Mouse (Mus musculus) liver, adult 2 months (tissue): ENCODE data around the gene Actn1.

ENCODE experiments used
- CTCF ChIP-seq: fragments of 200-500 bp; IDR thresholded peaks from 2 replicates; pipeline ENCODE4 v1.5.1; 2011; ENCODE audit warnings: low read depth, low read length, control low read depth
- POLR2A ChIP-seq: fragments of 200-500 bp; IDR thresholded peaks from 2 replicates; pipeline ENCODE4 v1.6.1; 2011; ENCODE audit warnings: low read length, control low read depth; ENCODE audit not compliant: insufficient read depth; ENCODE audit errors: extremely low read depth

DNA sequence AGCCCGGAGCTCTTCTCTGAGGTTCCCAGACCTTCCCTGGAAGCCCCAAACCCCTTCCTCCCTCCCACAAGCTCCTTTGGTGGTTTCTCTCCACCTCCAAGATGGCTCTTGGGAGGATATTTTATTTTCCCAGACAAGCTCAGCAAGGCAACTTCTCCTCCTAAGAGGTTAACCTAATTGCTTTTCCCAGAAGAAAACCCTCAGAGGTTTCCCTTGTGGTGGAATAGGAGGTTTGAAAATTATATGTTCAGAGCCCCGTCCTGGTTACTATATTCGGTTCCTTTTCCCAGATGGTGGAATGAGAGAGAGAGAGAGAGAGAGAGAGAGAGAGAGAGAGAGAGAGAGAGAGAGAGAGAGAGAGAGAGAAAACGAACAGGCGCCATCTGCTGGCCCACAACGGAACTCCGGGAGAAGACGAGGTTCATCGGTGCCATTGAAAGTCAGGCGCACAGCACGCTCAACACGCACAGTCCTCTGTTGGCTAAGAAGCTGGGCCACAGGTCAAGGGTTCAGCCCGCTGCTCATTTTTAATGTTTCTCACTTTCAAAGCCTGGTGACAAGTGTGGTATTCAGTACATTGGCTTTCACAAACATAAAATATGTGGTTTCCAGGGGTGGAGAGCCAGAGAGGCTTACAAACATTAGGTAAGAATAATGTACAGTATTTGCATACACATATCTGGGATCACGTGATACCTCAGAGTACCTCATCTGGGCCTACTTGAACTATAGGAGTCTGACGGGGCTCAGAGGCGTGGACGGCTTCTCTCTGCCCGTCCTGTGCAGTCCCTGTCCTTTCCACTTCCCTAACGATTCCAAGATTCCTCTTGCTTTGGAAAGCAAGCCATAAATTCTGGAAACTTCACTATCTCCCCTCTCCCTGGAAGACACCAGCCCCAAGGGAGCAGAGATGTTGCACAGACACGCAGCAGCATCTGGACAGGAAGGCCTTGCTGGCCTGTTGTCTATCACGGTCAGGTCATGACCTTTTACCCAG is 113.6 kb downstream of the Actn1 start:
- TF ChIP-seq CTCF = peak; percentile 85
- TF ChIP-seq POLR2A = no peak
